Mouse (Mus musculus): ENCODE data around the gene Junb. TPM values are rescaled to one million over a fixed set of nuclear protein-coding genes. Genes with fewer than 3 reads are reported as not detected.

Gene Junb
- polyA plus RNA-seq (2016; fragmentation: Nextera tagmentation; extraction: Ambion mirVana) = 8.0 and 9.0 TPM in 2 replicates

DNA sequence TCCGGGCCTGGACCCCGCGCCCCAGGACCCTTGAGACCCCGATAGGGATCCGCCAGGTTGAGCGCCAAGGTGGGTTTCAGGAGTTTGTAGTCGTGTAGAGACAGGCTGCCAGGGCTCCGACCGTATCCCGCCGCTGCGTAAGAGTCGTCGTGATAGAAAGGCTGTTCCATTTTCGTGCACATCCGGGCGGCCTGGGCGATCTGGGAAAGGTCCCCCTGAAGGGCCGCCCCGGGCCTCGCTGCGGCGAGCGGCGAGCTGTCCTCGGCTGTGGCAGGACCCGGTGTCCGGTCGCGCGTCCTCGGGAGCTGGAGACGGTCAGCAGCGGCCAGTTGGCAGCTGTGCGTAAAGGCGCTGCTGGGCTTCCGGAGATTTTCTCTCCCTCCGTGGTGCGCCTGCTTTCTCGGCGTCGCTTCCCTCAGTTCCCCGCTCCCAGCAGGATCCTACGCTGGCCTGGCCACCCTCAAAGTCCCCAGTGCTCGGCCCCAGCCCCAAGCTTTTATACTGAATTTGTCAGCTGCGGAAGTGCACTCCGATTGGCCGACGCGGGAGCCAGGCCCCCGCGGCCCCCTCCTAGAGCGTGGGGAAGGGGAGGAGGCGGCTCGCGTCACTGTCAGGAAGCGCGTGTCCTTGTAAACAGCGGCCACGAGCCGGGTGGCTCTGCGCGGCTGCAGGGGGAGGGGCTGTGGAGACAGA is at the start of gene Junb:
Gene Junb (minus strand): TSS at position 471 of the 693 bp plus-strand sequence.
- Histone ChIP-seq H3K27ac (peak within 1 kb of the TSS; percentile 54; the same call in 1 of the 2 replicates), H3K9ac (peak within 1 kb of the TSS; percentile 53), H3K27me3 (peaks cover 33% of the 10 kb centered on the region), H3K4me2 (replicated peaks) (peak within 1 kb of the TSS; percentile 98), H3K4me1 (peaks cover 56% of the 10 kb centered on the region), H3K4me3 (peak within 1 kb of the TSS; percentile 50), H3K9me3 (no peaks in the 10 kb centered on the region), H3K36me3 (peaks cover 6% of the 10 kb centered on the region)
- WGBS = under 1% methylated on average over 63 of the region's 63 CpGs
- no peak for ATAC-seq (ENCODE audit: insufficient number of reproducible peaks, insufficient read depth, low FRiP score, low TSS enrichment)

DNA sequence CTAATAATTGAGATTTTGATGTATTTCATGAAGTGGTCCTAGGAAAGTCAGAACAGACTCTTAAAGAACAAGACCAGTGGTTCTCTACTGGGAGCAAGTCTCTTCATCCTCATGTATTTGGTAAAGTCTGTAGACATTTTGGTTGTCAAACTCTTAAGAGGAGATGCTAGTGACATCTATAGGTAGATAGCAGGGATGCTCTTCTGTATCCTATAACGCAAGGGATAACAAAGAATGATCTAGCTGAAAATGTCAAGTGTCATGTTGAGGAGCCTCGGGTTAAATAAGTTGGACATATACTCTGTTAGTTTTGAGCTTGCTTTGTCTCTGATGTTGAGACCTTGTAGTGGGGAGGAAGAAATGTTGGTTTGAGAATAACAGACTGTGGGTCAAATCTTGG is 49.4 kb upstream of the Junb start:
- peak overlapping the region; percentile 96 for H3K4me3 ChIP-seq
- peaks cover 34% of the 10 kb centered on the region for H3K4me1 ChIP-seq
- H3K9ac ChIP-seq = peak overlapping the region; percentile 99
- ATAC-seq (ENCODE audit: insufficient number of reproducible peaks, insufficient read depth, low FRiP score, low TSS enrichment) = no peak
- H3K36me3 ChIP-seq = peaks cover 52% of the 10 kb centered on the region
- peak overlapping the region; percentile 23; the same call in 1 of the 2 replicates for H3K27ac ChIP-seq
- WGBS = 30% methylated on average over 2 of the region's 2 CpGs
- H3K9me3 ChIP-seq = no peaks in the 10 kb centered on the region
- no peaks in the 10 kb centered on the region for H3K27me3 ChIP-seq
- peak overlapping the region; percentile 97 for H3K4me2 ChIP-seq (replicated peaks)

- WGBS = 2% methylated on average over 13 of the region's 13 CpGs
Measured at GRCm38 (mm10) chr8:85027516-85027855, 49.0 kb upstream of the Junb start.

DNA sequence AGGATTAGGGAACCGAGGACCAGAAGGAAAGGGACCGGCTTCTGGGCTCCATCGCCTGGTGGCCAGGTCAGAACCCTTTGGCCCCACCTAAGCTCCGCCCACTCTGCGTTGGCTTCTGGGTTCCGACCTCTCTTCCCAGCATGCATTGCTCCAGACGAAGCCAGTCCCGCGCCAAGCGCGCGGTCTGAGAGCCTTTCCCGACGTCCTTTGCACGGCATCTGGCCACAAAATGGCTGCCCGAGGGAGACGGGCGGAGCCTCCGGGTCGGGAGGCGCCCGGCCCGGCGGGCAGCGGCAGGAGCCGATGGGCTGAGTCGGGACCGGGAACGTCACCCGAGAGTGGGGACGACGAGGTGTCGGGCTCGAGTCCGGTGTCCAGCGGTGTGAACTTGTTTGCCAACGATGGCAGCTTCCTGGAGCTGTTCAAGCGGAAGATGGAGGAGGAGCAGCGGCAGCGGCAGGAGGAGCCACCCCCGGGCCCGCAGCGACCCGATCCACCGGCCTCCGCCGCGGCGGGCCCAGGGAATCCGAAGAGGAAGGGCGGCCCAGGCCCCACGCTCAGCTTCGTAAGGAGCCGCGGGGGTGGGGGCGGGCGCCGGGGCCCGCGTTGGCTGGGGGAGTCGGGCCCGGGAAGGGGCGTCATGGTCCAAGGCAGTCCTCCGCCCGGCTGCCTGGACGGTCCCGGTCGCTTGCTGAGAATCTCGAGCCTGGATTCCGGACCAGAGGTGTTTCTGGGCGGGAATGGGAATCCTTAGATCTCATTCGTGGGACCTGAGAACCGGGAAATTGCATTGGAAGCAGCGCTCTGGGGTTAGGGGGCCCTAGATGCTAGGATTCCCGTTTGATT is 48.4 kb upstream of the Junb start, which contains the start of gene Trir:
Gene Trir (plus strand): TSS at position 154 of the 846 bp plus-strand sequence.
- under 1% methylated on average over 70 of the region's 75 CpGs for WGBS
- peak; percentile 67 for ATAC-seq (ENCODE audit: insufficient number of reproducible peaks, insufficient read depth, low FRiP score, low TSS enrichment)
- peak within 1 kb of the TSS; percentile 91 for H3K27ac ChIP-seq
- H3K27me3 ChIP-seq = no peaks in the 10 kb centered on the region
- H3K36me3 ChIP-seq = peaks cover 52% of the 10 kb centered on the region
- peak within 1 kb of the TSS; percentile 97 for H3K4me2 ChIP-seq (replicated peaks)
- H3K4me3 ChIP-seq = peak within 1 kb of the TSS; percentile 96
- peak within 1 kb of the TSS; percentile 99 for H3K9ac ChIP-seq
- H3K9me3 ChIP-seq = no peaks in the 10 kb centered on the region
- peaks cover 34% of the 10 kb centered on the region for H3K4me1 ChIP-seq

More at GRCm38 (mm10) chr8:85027516-85027855, 49.0 kb upstream of the Junb start:
- no peak for ATAC-seq (ENCODE audit: insufficient number of reproducible peaks, insufficient read depth, low FRiP score, low TSS enrichment)
- Histone ChIP-seq H3K27me3 (no peaks in the 10 kb centered on the region), H3K4me2 (replicated peaks) (peak overlapping the region; percentile 97), H3K9me3 (no peaks in the 10 kb centered on the region), H3K9ac (peak overlapping the region; percentile 99), H3K4me1 (peaks cover 34% of the 10 kb centered on the region), H3K27ac (peak overlapping the region; percentile 91), H3K4me3 (peak overlapping the region; percentile 96), H3K36me3 (peaks cover 52% of the 10 kb centered on the region)

DNA sequence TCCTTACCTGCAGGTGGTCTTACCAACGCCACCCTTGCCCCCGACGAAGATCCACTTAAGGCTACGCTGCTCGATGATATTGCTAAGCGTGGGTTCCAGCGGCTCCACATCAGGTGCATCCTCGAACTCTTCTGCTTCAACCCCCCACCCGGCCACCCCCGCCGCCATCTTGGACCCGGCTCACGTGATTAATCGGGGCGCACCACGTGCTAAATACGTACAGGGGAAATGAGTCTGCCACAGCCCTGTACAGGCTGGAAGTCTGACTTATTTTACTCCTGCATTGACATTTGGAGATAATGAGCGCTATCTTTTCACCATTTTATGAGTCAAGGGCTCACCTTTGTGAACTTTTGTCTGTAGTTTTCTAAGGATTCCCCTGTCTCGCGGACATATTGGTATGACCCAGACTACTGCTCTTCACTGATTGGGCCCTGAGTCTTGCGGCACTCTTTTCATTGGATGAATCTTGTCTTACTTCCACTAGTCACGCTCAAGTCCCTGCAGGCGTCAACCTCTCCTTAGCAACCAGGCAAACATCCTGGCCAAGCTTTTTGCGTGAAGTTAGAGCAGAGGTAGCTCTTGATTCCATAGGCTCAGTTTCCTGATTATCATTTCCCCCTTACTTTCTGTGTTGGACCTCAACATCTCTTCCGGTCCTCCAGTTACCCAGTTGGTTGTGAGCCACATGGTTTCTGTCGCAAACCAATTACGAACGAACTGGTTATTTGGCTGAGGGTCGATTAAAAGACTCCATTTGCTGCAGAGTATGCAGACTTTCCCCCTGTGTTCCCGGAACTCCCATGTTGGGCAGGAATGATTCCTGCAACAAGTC is 46.8 kb upstream of the Junb start, which contains the start of gene Asna1:
Gene Asna1 (minus strand): TSS at position 184 of the 835 bp plus-strand sequence.
- H3K27me3 ChIP-seq = no peaks in the 10 kb centered on the region
- ATAC-seq (ENCODE audit: insufficient number of reproducible peaks, insufficient read depth, low FRiP score, low TSS enrichment) = peak; percentile 87
- no peaks in the 10 kb centered on the region for H3K9me3 ChIP-seq
- H3K4me2 ChIP-seq (replicated peaks) = peak within 1 kb of the TSS; percentile 97
- 7% methylated on average over 30 of the region's 30 CpGs for WGBS
- H3K4me3 ChIP-seq = peak within 1 kb of the TSS; percentile 96
- peak within 1 kb of the TSS; percentile 91 for H3K27ac ChIP-seq
- H3K9ac ChIP-seq = peak within 1 kb of the TSS; percentile 80
- peaks cover 34% of the 10 kb centered on the region for H3K4me1 ChIP-seq
- peaks cover 51% of the 10 kb centered on the region for H3K36me3 ChIP-seq

GRCm38 (mm10) chr8:85023846-85024245 is 45.3 kb upstream of the Junb start:
- Histone ChIP-seq H3K36me3 (peaks cover 51% of the 10 kb centered on the region), H3K4me2 (replicated peaks) (peak overlapping the region; percentile 97; the same call in 1 of the 2 replicates), H3K4me3 (peak overlapping the region; percentile 96; the same call in 1 of the 2 replicates), H3K27ac (no peak overlapping the region), H3K27me3 (no peaks in the 10 kb centered on the region), H3K4me1 (peaks cover 30% of the 10 kb centered on the region), H3K9ac (no peak overlapping the region), H3K9me3 (no peaks in the 10 kb centered on the region)
- ATAC-seq (ENCODE audit: insufficient number of reproducible peaks, insufficient read depth, low FRiP score, low TSS enrichment) = no peak
- 93% methylated on average over 3 of the region's 3 CpGs for WGBS

GRCm38 (mm10) chr8:85021514-85022055 is 43.1 kb upstream of the Junb start:
- Histone ChIP-seq H3K9ac (no peak overlapping the region), H3K9me3 (no peaks in the 10 kb centered on the region), H3K4me3 (no peak overlapping the region), H3K4me1 (peaks cover 18% of the 10 kb centered on the region), H3K27ac (no peak overlapping the region), H3K36me3 (peaks cover 64% of the 10 kb centered on the region), H3K27me3 (no peaks in the 10 kb centered on the region), H3K4me2 (replicated peaks) (no peak overlapping the region)
- WGBS = 96% methylated on average over 3 of the region's 3 CpGs
- ATAC-seq (ENCODE audit: insufficient number of reproducible peaks, insufficient read depth, low FRiP score, low TSS enrichment) = no peak

DNA sequence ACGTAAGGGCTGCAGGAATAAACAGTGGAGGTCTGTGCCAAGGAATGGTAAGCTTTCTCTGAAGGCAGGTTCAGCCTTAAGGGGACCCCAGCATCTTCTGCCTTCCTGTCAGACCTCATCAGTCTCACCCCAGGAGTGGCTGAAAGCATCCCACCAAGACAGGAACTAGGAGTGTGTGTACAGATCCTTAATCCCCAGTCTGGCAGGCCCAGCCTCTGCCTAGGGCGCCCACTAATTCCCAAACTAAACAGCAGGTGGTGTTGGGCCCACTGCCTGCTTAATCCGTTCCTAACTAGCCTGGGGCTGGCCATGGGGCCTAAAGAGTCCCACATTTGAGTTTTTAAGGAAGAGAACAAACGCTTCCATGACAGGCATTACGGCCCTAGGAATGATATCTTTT is 38.7 kb upstream of the Junb start:
- H3K36me3 ChIP-seq = peaks cover 45% of the 10 kb centered on the region
- ATAC-seq (ENCODE audit: insufficient number of reproducible peaks, insufficient read depth, low FRiP score, low TSS enrichment) = no peak
- 35% methylated on average over 5 of the region's 5 CpGs for WGBS

DNA sequence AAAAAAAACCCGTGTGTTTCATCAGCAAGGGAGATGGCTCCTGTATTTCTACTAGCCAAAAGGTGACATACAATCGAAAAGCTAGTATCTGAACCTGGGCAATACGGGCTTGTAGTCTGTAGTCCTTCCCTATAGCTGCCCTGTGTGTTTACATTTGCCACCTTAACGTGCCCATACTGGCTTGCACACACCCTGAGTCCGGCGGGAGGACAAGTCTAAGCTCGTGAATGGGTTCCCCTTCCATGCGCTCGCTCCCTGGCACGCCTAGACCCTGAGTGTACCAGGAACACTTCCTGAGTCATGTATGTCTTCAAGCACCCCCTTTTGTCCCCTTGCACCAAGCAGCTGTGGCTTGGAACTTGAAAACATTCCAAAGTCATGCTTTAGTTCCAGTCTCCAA is 38.2 kb upstream of the Junb start:
- H3K36me3 ChIP-seq = peaks cover 40% of the 10 kb centered on the region
- H3K4me1 ChIP-seq = peaks cover 4% of the 10 kb centered on the region; the same call in 1 of the 2 replicates
- WGBS = 67% methylated on average over 10 of the region's 10 CpGs
- no peak overlapping the region for H3K4me2 ChIP-seq (replicated peaks)
- H3K9me3 ChIP-seq = no peaks in the 10 kb centered on the region
- H3K9ac ChIP-seq = no peak overlapping the region
- peaks cover 31% of the 10 kb centered on the region for H3K27me3 ChIP-seq
- ATAC-seq (ENCODE audit: insufficient number of reproducible peaks, insufficient read depth, low FRiP score, low TSS enrichment) = no peak
- no peak overlapping the region for H3K27ac ChIP-seq
- no peak overlapping the region for H3K4me3 ChIP-seq

More for the DNA sequence above, 38.7 kb upstream of the Junb start:
- no peak overlapping the region for H3K9ac ChIP-seq
- H3K4me3 ChIP-seq = no peak overlapping the region
- H3K9me3 ChIP-seq = no peaks in the 10 kb centered on the region
- no peak overlapping the region for H3K27ac ChIP-seq
- H3K4me2 ChIP-seq (replicated peaks) = no peak overlapping the region
- H3K27me3 ChIP-seq = peaks cover 26% of the 10 kb centered on the region
- peaks cover 4% of the 10 kb centered on the region; the same call in 1 of the 2 replicates for H3K4me1 ChIP-seq

- Histone ChIP-seq H3K27ac (no peak within 1 kb of the TSS), H3K4me3 (peak within 1 kb of the TSS; percentile 22), H3K36me3 (peaks cover 21% of the 10 kb centered on the region), H3K9me3 (no peaks in the 10 kb centered on the region), H3K4me1 (peaks cover 4% of the 10 kb centered on the region; the same call in 1 of the 2 replicates), H3K27me3 (peaks cover 47% of the 10 kb centered on the region), H3K4me2 (replicated peaks) (peak within 1 kb of the TSS; percentile 47), H3K9ac (no peak within 1 kb of the TSS)
- no peak for ATAC-seq (ENCODE audit: insufficient number of reproducible peaks, insufficient read depth, low FRiP score, low TSS enrichment)
- WGBS = 25% methylated on average over 2 of the region's 2 CpGs
Measured at GRCm38 (mm10) chr8:85014431-85014830, 35.9 kb upstream of the Junb start, which contains the start of gene Best2. Gene Best2 (minus strand): TSS chr8:85014531.

Data from embryonic facial prominence, embryonic 12.5 days (tissue).